Mouse (Mus musculus): ENCODE data around the gene Sh2d4b. TPM values are rescaled to one million over a fixed set of nuclear protein-coding genes. Genes with fewer than 3 reads are reported as not detected.

The Sh2d4b gene
- polyA plus RNA-seq, 1 experiment from 2014 or later: 2.1 TPM

DNA sequence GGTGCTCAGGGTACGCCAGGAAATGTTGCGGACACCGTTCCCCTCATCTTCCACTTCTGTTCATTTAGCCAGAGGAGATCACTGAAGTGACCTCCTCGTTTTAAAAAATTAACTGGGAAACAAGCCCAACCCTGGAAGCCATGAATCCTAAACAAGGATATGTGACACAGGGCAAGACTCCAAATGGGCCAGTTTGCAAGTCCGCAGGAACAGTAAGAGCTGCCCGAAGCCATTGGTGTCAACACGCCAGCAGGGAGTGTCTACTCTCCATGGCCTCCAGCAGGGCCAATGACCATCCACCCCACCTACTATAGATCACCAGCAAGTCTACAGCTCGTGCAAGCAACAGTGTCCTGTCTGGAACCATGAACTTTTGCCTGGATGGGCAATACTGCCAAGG is 12.7 kb upstream of the Sh2d4b start:
- no peaks in the 10 kb centered on the region for H3K27me3 ChIP-seq
- H3K4me2 ChIP-seq (replicated peaks): no peak overlapping the region
- no peak overlapping the region for H3K9ac ChIP-seq (replicated peaks)
- peaks cover 47% of the 10 kb centered on the region for H3K36me3 ChIP-seq
- H3K27ac ChIP-seq (replicated peaks): no peak overlapping the region
- H3K4me1 ChIP-seq: no peaks in the 10 kb centered on the region
- WGBS: 93% methylated on average over 8 of the region's 8 CpGs
- no peaks in the 10 kb centered on the region for H3K9me3 ChIP-seq
- H3K4me3 ChIP-seq: no peak overlapping the region
- no peak for ATAC-seq (replicated peaks)

DNA sequence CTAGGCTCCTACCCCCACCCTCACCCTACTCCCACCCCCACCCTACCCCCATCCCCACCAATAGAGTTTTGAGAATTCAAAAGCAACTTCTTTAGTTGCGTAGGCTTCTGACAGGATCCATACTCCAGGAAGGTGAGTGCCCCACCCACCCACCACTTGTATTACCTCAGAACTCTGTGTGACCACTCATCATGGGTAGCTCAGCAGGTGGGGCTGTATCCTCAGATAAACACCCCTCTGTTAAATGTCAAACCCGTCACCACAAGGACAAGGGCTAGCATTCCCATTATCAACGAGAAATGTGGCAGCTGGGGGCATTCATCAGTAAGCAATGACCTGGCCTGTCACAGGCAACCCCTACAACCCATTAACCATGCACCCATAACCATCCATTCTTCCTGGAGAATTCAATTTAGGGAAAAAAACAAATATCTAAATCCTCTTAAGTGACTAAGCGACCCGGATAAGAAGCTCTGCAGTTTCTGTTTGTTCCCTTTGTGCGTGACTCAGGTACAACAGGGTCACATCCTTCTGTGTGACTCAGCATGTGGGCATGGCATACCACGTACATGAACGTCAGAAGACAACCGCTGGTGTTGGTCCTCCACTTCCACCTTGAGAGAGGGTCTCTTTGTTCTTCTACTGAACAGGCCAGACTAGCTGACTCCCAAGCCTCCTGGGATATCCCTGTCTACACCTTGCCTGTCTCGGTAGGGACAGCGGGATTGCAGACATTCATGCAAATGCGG is 9.4 kb upstream of the Sh2d4b start:
- no peak overlapping the region for H3K4me2 ChIP-seq (replicated peaks)
- H3K4me1 ChIP-seq: no peaks in the 10 kb centered on the region
- H3K27me3 ChIP-seq: no peaks in the 10 kb centered on the region
- no peak overlapping the region for H3K27ac ChIP-seq (replicated peaks)
- no peak overlapping the region for H3K9ac ChIP-seq (replicated peaks)
- 68% methylated on average over 12 of the region's 12 CpGs for WGBS
- H3K9me3 ChIP-seq: no peaks in the 10 kb centered on the region
- H3K4me3 ChIP-seq: no peak overlapping the region
- peaks cover 15% of the 10 kb centered on the region for H3K36me3 ChIP-seq
- ATAC-seq (replicated peaks): no peak

GRCm38 (mm10) chr14:40900267-40900666 is 7.2 kb upstream of the Sh2d4b start:
- Histone ChIP-seq H3K9ac (replicated peaks) (no peak overlapping the region), H3K4me3 (no peak overlapping the region), H3K27me3 (no peaks in the 10 kb centered on the region), H3K27ac (replicated peaks) (no peak overlapping the region), H3K9me3 (no peaks in the 10 kb centered on the region), H3K4me2 (replicated peaks) (no peak overlapping the region), H3K36me3 (0 out of 2 replicates have a peak, but pooled peaks cover 2% of the 10 kb centered on the region), H3K4me1 (no peaks in the 10 kb centered on the region)
- WGBS: 85% methylated on average over 2 of the region's 2 CpGs
- ATAC-seq (replicated peaks): no peak

- H3K4me1 ChIP-seq: peaks cover 4% of the 10 kb centered on the region
- H3K9ac ChIP-seq (replicated peaks): no peak overlapping the region
- H3K9me3 ChIP-seq: no peaks in the 10 kb centered on the region
- H3K27ac ChIP-seq (replicated peaks): no peak overlapping the region
- H3K4me3 ChIP-seq: no peak overlapping the region
- no peak overlapping the region for H3K4me2 ChIP-seq (replicated peaks)
- no peaks in the 10 kb centered on the region for H3K36me3 ChIP-seq
- 83% methylated on average over 3 of the region's 3 CpGs for WGBS
- no peak for ATAC-seq (replicated peaks)
- H3K27me3 ChIP-seq: no peaks in the 10 kb centered on the region
Measured at GRCm38 (mm10) chr14:40897916-40898315, 4.8 kb upstream of the Sh2d4b start.

DNA sequence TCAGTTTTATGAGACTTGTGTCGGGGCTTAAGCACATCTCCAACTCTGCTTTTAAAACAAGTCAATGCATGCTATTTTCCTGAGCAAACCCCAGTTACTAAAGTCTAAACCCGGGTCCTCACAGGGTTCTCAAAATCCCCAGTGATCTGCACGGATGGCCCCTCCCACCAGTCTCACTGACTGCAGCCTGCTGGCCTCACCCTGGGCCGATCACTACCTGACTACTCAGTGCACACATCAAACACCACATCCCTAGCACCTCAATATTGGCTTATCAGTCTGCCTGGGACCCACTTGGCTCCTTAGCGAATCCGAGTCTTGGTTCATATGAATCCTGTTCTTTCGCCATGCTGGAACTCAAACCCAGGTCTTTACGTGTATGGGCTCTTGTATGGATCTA is 2.6 kb upstream of the Sh2d4b start:
- H3K9me3 ChIP-seq: no peaks in the 10 kb centered on the region
- H3K4me1 ChIP-seq: peaks cover 4% of the 10 kb centered on the region
- no peak overlapping the region for H3K27ac ChIP-seq (replicated peaks)
- no peak overlapping the region for H3K4me2 ChIP-seq (replicated peaks)
- H3K36me3 ChIP-seq: no peaks in the 10 kb centered on the region
- H3K4me3 ChIP-seq: no peak overlapping the region
- no peak for ATAC-seq (replicated peaks)
- no peaks in the 10 kb centered on the region for H3K27me3 ChIP-seq
- H3K9ac ChIP-seq (replicated peaks): no peak overlapping the region
- WGBS: 82% methylated on average over 8 of the region's 8 CpGs

GRCm38 (mm10) chr14:40894576-40895247 is 1.6 kb upstream of the Sh2d4b start:
- peaks cover 4% of the 10 kb centered on the region for H3K4me1 ChIP-seq
- H3K9me3 ChIP-seq: no peaks in the 10 kb centered on the region
- H3K4me2 ChIP-seq (replicated peaks): peak overlapping the region; percentile 50
- no peaks in the 10 kb centered on the region for H3K36me3 ChIP-seq
- no peak overlapping the region for H3K27ac ChIP-seq (replicated peaks)
- 0 out of 2 replicates have a peak overlapping the region, but pooled peaks have one; percentile 28 for H3K9ac ChIP-seq (replicated peaks)
- WGBS: 13% methylated on average over 23 of the region's 23 CpGs
- peak; percentile 91 for ATAC-seq (replicated peaks)
- peak overlapping the region; percentile 22; the same call in 1 of the 2 replicates for H3K4me3 ChIP-seq
- H3K27me3 ChIP-seq: no peaks in the 10 kb centered on the region

- 77% methylated on average over 8 of the region's 8 CpGs for WGBS
- ATAC-seq (replicated peaks): no peak
- H3K4me1 ChIP-seq: peaks cover 4% of the 10 kb centered on the region
- H3K4me2 ChIP-seq (replicated peaks): no peak overlapping the region
- no peaks in the 10 kb centered on the region for H3K27me3 ChIP-seq
- no peak overlapping the region for H3K4me3 ChIP-seq
- no peaks in the 10 kb centered on the region for H3K9me3 ChIP-seq
- no peaks in the 10 kb centered on the region for H3K36me3 ChIP-seq
- H3K9ac ChIP-seq (replicated peaks): no peak overlapping the region
- H3K27ac ChIP-seq (replicated peaks): no peak overlapping the region
Measured at GRCm38 (mm10) chr14:40893884-40894283, 818 bp upstream of the Sh2d4b start.

- Histone ChIP-seq H3K4me2 (replicated peaks) (no peak overlapping the region), H3K4me3 (no peak overlapping the region), H3K27ac (replicated peaks) (no peak overlapping the region), H3K9ac (replicated peaks) (no peak overlapping the region), H3K27me3 (no peaks in the 10 kb centered on the region), H3K4me1 (peaks cover 4% of the 10 kb centered on the region), H3K9me3 (no peaks in the 10 kb centered on the region), H3K36me3 (no peaks in the 10 kb centered on the region)
- 85% methylated on average over 7 of the region's 7 CpGs for WGBS
- no peak for ATAC-seq (replicated peaks)
Measured at GRCm38 (mm10) chr14:40892326-40892825, 690 bp downstream of the Sh2d4b start.

DNA sequence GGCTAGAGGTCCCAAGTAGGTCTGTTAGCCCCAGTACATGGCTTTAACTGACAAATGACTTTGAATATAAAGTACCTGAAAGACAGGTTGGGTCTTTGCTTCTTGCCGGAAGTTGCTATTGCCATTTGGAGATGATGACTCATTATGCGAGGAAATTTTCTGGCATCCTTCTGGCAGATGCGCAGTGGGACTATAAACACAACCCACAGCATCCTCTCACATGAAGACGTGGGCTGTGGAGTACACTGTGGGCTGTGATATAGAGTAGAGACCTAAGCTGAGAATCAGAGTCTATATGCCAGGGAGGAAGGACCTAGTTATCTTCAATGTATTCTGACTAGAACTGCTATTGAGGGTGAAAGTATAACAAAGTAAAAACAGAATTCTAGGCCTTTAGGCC is 1.6 kb downstream of the Sh2d4b start:
- Histone ChIP-seq H3K27me3 (no peaks in the 10 kb centered on the region), H3K9me3 (no peaks in the 10 kb centered on the region), H3K27ac (replicated peaks) (no peak overlapping the region), H3K36me3 (no peaks in the 10 kb centered on the region), H3K4me1 (peaks cover 4% of the 10 kb centered on the region), H3K9ac (replicated peaks) (no peak overlapping the region), H3K4me3 (no peak overlapping the region), H3K4me2 (replicated peaks) (no peak overlapping the region)
- 93% methylated on average over 4 of the region's 4 CpGs for WGBS
- no peak for ATAC-seq (replicated peaks)

GRCm38 (mm10) chr14:40889704-40890103 is 3.4 kb downstream of the Sh2d4b start:
- H3K4me3 ChIP-seq: no peak overlapping the region
- H3K4me1 ChIP-seq: peaks cover 4% of the 10 kb centered on the region
- H3K9me3 ChIP-seq: no peaks in the 10 kb centered on the region
- H3K27me3 ChIP-seq: no peaks in the 10 kb centered on the region
- H3K4me2 ChIP-seq (replicated peaks): no peak overlapping the region
- no peak overlapping the region for H3K27ac ChIP-seq (replicated peaks)
- no peak overlapping the region for H3K9ac ChIP-seq (replicated peaks)
- whole genome bisulfite sequencing: 78% methylated on average over 4 of the region's 4 CpGs
- no peak for ATAC-seq (replicated peaks)
- no peaks in the 10 kb centered on the region for H3K36me3 ChIP-seq

DNA sequence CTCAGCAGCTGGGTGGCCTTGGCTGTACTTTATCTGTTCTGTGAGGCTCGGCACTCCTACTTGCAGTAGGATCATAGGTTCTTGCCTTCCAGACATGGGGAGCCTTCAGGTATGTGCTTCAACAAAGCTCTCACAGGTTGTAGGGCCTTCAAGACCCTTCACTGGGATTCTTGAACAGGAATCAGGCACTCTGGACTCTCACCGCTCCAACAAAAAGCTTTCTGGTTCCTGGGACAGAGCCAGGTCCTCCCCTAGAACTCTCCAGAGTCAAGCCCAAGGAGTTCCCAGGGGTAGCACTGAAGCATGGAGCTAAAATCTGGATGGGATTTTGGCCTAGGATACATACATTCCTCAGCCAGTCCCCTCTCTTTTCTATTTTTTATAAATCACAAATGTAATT is 3.9 kb downstream of the Sh2d4b start:
- H3K9ac ChIP-seq (replicated peaks): no peak overlapping the region
- H3K4me1 ChIP-seq: no peaks in the 10 kb centered on the region
- no peak overlapping the region for H3K4me3 ChIP-seq
- no peaks in the 10 kb centered on the region for H3K27me3 ChIP-seq
- H3K9me3 ChIP-seq: no peaks in the 10 kb centered on the region
- H3K4me2 ChIP-seq (replicated peaks): no peak overlapping the region
- no peak for ATAC-seq (replicated peaks)
- H3K27ac ChIP-seq (replicated peaks): no peak overlapping the region
- no peaks in the 10 kb centered on the region for H3K36me3 ChIP-seq
- 94% methylated on average over 2 of the region's 2 CpGs for WGBS

DNA sequence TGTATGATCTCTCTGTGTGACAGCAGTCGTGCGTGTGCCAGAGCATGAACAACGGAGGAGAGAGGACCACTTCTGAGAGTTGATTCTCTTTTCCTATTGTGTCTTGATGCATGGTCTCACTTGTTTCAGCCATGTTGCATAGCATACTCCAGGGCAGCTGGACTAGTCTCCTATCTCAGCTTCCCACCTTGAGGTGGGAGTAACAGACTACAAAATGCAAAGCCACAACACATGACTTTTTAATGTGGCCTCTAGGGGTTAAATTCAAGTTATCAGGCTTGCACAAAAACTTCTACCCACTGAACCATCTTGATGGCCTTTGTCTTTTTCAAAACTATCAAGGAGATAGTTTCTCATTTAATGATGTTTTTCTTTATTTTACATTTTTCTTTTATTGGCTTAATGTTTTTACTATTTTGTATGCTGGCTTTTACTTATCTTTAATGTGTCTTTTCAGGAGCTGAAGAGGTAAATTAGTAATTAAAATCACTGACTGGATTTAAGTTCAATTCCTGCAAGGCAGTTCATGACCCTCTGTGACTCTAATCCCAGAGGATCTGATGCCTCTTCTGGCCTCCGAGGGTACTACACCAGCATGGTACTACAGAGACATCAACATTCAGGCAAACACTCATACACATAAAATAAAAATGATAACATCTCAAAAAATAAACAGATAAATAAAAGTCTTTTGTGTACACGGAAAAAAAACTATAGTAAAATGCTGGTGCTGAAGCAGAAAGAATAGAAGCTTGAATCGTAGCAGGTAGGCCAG is 6.5 kb downstream of the Sh2d4b start:
- Histone ChIP-seq H3K27ac (replicated peaks) (no peak overlapping the region), H3K27me3 (no peaks in the 10 kb centered on the region), H3K36me3 (no peaks in the 10 kb centered on the region), H3K9ac (replicated peaks) (no peak overlapping the region), H3K4me3 (no peak overlapping the region), H3K4me1 (no peaks in the 10 kb centered on the region), H3K4me2 (replicated peaks) (no peak overlapping the region), H3K9me3 (no peaks in the 10 kb centered on the region)
- WGBS: 81% methylated on average over 6 of the region's 6 CpGs
- no peak for ATAC-seq (replicated peaks)

Data from forebrain, embryonic 15.5 days (tissue).